Mouse (Mus musculus) thymus, postnatal 25 days (tissue): ENCODE results near the gene Cnr1.
A peak's percentile ranks its signal among the peaks of the same experiment; 100 is the strongest.

Experiments
- DNase-seq: peaks from one replicate; pipeline ENCODE4 v3.0.0; 2022

Cnr1 gene

DNA sequence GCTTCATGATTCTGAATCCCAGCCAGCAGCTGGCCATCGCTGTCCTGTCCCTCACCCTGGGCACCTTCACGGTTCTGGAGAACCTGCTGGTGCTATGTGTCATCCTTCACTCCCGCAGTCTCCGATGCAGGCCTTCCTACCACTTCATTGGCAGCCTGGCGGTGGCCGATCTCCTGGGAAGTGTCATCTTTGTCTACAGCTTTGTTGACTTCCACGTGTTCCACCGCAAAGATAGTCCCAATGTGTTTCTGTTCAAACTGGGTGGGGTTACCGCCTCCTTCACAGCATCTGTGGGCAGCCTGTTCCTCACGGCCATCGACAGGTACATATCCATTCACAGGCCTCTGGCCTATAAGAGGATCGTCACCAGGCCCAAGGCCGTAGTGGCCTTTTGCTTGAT, 19.5 kb downstream of the Cnr1 start:
- no peak for DNase-seq

DNA sequence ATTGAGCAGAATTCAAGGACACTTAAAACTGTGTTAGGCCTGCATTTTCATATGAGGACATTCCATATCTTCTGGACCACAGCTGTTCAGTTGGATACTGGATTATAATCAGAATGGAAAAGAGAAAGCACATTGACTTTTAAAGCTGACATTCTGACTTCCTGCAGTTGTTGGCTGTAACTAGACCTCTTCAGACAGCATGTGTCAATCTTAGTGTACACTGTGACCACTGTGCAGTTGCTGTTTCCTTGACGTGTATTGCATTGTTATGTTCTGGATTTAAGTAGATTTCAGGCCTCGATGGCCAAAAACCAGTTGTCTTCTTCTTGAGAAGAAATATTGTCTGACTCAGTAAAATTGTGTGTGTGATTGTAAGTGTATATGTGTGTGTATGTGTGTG, 21.3 kb downstream of the Cnr1 start:
- no peak for DNase-seq

DNA sequence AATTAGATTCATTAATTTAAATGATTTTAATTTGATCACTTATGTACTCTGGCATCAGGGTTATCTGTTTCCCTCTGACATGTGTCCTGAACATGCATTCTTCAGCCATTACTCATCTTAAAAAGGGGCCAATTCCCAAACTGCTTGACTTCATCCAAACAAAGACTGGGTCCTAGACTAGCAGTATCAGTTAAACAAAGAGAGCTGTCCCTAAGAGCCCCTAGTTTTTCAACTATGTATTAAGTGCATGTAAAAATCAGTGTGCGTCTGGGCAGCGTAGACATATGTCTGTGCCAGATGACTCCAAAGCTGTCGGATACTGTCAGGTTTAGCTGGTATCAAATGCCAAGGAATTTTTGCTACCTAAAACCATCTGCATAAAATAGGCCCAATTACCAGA, 23.2 kb downstream of the Cnr1 start:
- DNase-seq = no peak

DNA sequence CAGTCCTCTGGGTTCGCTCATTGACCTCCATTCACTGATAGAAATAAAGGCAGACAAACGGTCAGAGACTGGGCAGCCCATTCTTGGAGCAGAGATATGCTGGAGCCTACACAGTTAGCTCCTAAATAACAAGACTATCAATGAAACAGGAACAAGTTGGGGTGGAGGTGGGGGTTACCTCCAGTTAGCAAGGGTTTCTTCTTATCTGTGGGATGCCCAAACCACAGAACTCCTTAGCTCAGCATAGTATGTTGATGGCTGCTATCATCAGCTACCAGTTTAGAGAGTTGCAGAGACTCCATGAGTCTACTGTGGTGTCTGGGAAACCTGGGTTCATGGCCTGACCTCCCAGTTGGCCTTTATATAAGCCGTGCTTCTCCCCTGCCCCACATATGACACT, 33.0 kb downstream of the Cnr1 start:
- no peak for DNase-seq

- no peak for DNase-seq
These were observed 34.1 kb downstream of the Cnr1 start for GRCm38 (mm10) chr4:33958515-33958914.

GRCm38 (mm10) chr4:33959841-33960240, 35.4 kb downstream of the Cnr1 start:
- DNase-seq = no peak

GRCm38 (mm10) chr4:33970726-33971125, 46.3 kb downstream of the Cnr1 start:
- DNase-seq = no peak

DNA sequence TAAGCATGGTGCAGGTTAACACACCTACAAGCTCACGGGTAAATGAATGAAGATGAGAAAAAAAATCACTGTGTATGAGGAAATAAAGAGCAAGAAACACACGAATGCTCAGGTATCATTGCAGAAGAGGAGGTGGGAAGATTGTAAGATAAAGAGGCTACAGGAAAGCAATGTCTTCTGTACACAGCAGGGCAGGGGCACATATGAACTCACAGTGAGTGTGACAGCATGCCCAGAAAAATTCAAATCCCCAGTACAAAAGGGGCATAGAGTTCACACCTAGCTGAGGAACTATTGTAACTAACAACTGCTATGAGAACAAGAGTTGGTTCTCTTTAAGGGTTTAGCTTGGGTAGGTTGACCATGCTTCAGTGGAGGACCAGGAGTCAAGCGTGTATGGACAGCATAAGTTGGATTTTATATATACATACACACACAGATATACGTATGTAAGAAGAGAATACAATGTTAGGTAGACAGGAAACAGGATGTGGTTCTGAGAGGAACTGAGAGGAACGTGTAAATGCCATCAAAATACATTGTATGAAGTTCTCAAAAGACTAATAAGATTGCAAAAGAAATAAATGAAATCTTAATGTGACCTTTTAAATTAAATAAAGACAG, 64.2 kb downstream of the Cnr1 start:
- DNase-seq = peak; percentile 21

DNA sequence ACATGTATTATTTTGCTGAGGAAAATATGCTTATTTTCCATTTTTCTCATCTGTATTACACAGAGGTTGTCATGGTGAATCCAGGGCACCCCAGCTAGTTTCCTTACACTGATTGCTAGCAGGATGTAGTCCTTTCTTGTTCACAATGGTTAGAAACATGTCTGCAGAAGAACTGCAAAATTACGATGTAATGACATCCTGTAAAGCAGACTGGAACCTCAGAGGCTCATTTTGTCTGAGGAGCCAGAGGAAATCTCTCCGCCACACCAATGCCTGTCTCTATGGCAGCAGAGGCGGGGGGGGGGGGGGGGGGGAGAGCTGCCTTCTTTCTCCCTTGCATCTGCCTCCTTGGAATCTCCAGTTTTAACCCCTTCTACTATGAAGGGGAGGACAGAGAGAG, 68.3 kb downstream of the Cnr1 start:
- DNase-seq = no peak

DNA sequence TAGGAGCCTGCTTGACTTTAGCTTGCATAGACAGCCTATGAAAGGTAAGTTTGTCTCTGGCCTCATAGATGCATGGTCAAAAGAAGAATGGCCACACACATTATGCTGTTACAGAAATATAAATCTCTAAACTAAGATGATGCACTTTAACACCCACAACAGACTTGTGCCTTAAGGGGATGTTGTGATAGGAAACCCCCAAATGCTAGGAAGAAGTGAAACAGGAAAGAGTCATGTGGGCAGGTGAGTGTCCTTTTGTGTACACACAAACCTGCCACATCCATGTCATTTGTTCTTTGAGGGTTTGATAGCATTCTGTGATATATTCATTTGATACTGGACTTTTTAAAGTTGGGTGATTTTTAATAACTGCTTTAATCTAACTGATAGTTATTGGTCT, 72.0 kb downstream of the Cnr1 start:
- DNase-seq = no peak
